Mouse (Mus musculus) erythroblast, embryonic 14.5 days (primary cell): ENCODE results near the gene B3gnt6.

Experiments
- GATA1 ChIP-seq: IDR thresholded peaks from 2 replicates; pipeline ENCODE4 v1.6.1; 2012; ENCODE audit warnings: low read length, inconsistent platforms, mixed read lengths
- TAL1 ChIP-seq: IDR thresholded peaks from 3 replicates; pipeline ENCODE4 v1.6.1; 2012; ENCODE audit warnings: low read length, inconsistent platforms, mixed read lengths

- no peak for TF ChIP-seq TAL1
- TF ChIP-seq GATA1, result no peak
These were observed 8.7 kb downstream of the B3gnt6 start for GRCm38 (mm10) chr7:98190578-98190977.
